Mouse (Mus musculus) mouse trophoblast stem cell (cell line): ENCODE data around the gene Btk.
"Not testable (repeated sequence)": the region's sequence is repeated elsewhere in the genome, so short reads cannot be mapped to it uniquely, and the experiment has no call there.

ENCODE experiments used
- in situ Hi-C, 2 experiments: fragments of 300-500 bp; cut with MseI, MboI; formaldehyde crosslinking; loops; 2 replicates in 1 of 2; 3 replicates in 1 of 2; pipeline ENCODE4 v1.15.1; 2025

The Btk gene

GRCm38 (mm10) chrX:134580528-134581305 lies 2.7 kb downstream of the Btk start:
- in situ Hi-C loops, result no loop called here

- in situ Hi-C loops, result no loop called here
Observed at GRCm38 (mm10) chrX:134577896-134578295, 5.5 kb downstream of the Btk start.

- in situ Hi-C loops, result no loop called here
Observed at GRCm38 (mm10) chrX:134566536-134567222, 16.7 kb downstream of the Btk start.

- in situ Hi-C loops, result no loop called here
Observed at GRCm38 (mm10) chrX:134564326-134564725, 19.0 kb downstream of the Btk start.

GRCm38 (mm10) chrX:134554425-134554824 lies 28.9 kb downstream of the Btk start:
- in situ Hi-C loops, result no loop called here

- in situ Hi-C loops, result no loop called here
Observed at GRCm38 (mm10) chrX:134553326-134553725, 30.0 kb downstream of the Btk start.

GRCm38 (mm10) chrX:134550903-134551302 lies 32.5 kb downstream of the Btk start:
- in situ Hi-C loops, result no loop called here

- in situ Hi-C loops, result no loop called here
Observed at GRCm38 (mm10) chrX:134547330-134547729, 36.0 kb downstream of the Btk start.

GRCm38 (mm10) chrX:134541955-134542308 lies 41.4 kb downstream of the Btk start:
- in situ Hi-C loops, result no loop called here

- in situ Hi-C loops, result no loop called here
Observed at GRCm38 (mm10) chrX:134541145-134541954, 42.0 kb downstream of the Btk start, which contains the start of gene Timm8a1. Gene Timm8a1, minus strand, starts transcription at chrX:134541865.

GRCm38 (mm10) chrX:134540414-134541135 lies 42.8 kb downstream of the Btk start:
- in situ Hi-C loops, result no loop called here

- in situ Hi-C loops, result not testable (repeated sequence)
Observed at GRCm38 (mm10) chrX:134539795-134540194, 43.6 kb downstream of the Btk start.

GRCm38 (mm10) chrX:134533346-134533745 lies 50.0 kb downstream of the Btk start:
- in situ Hi-C loops, result no loop called here

GRCm38 (mm10) chrX:134525260-134525659 lies 58.1 kb downstream of the Btk start:
- in situ Hi-C loops, result no loop called here

GRCm38 (mm10) chrX:134523772-134524171 lies 59.6 kb downstream of the Btk start:
- in situ Hi-C loops, result no loop called here

GRCm38 (mm10) chrX:134509473-134509872 lies 73.9 kb downstream of the Btk start:
- in situ Hi-C loops, result no loop called here

GRCm38 (mm10) chrX:134507977-134508376 lies 75.4 kb downstream of the Btk start:
- in situ Hi-C loops, result no loop called here

GRCm38 (mm10) chrX:134500651-134501050 lies 82.7 kb downstream of the Btk start:
- in situ Hi-C loops, result no loop called here
